Mouse (Mus musculus) midbrain, embryonic 14.5 days (tissue): Measurements from ENCODE around the gene Olfr12. TPM values are rescaled to one million over a fixed set of nuclear protein-coding genes. Genes with fewer than 3 reads are reported as not detected.

Experiments used
- ATAC-seq: fragments of 200-750 bp; cut with Nextera tagmentation; 2 replicates; pipeline ENCODE4 v1.8.0; 2017; ENCODE audit warnings: moderate number of reproducible peaks, moderate library complexity; ENCODE audit not compliant: low FRiP score, low TSS enrichment
- DNase-seq: peaks from one replicate; pipeline ENCODE4 v3.0.0-alpha.2; 2015
- H3K27ac ChIP-seq: fragments of 300-500 bp; sonication (generic); replicated peaks from 2 replicates; pipeline ENCODE4 v1.5.1; 2014; ENCODE audit warnings: mild to moderate bottlenecking, low read depth, low read length, moderate library complexity
- H3K27me3 ChIP-seq: fragments of 300-500 bp; sonication (generic); 2 replicates; pipeline ENCODE4 v1.6.1; 2014; ENCODE audit warnings: low read length, control low read depth, mixed read lengths; ENCODE audit not compliant: control insufficient read depth, insufficient read depth
- H3K36me3 ChIP-seq: fragments of 300-500 bp; sonication (generic); 2 replicates; pipeline ENCODE4 v1.6.1; 2014; ENCODE audit warnings: low read length, control low read depth; ENCODE audit not compliant: control insufficient read depth, insufficient read depth
- H3K4me1 ChIP-seq: fragments of 300-500 bp; sonication (generic); 2 replicates; pipeline ENCODE4 v1.6.1; 2014; ENCODE audit warnings: mild to moderate bottlenecking, antibody characterized with exemption, low read length, control low read depth; ENCODE audit not compliant: control insufficient read depth, insufficient read depth
- H3K4me2 ChIP-seq: fragments of 300-500 bp; sonication (generic); 2 replicates; pipeline ENCODE4 v1.6.1; 2014; ENCODE audit warnings: mild to moderate bottlenecking, low read length, moderate library complexity
- H3K4me3 ChIP-seq: fragments of 300-500 bp; sonication (generic); replicated peaks from 2 replicates; pipeline ENCODE4 v1.5.1; 2014; ENCODE audit warnings: low read depth, low read length
- H3K9ac ChIP-seq: fragments of 300-500 bp; sonication (generic); replicated peaks from 2 replicates; pipeline ENCODE4 v1.6.1; 2014; ENCODE audit warnings: mild to moderate bottlenecking, low read length, moderate library complexity
- H3K9me3 ChIP-seq: fragments of 300-500 bp; sonication (generic); 2 replicates; pipeline ENCODE4 v1.6.1; 2016; ENCODE audit warnings: low read length, control low read depth, mixed read lengths; ENCODE audit not compliant: control insufficient read depth
- WGBS: fragments of 180-500 bp; shearing (Covaris S2); extraction: QIAGEN DNeasy Blood & Tissue Kit; methylation state at CpG from one replicate; pipeline ENCODE4 v1.1.7; 2014; 5-methylcytosine and 5-hydroxymethylcytosine counted together
- polyA plus RNA-seq: library from polyadenylated mRNA; unstranded; fragments of >200 nt; fragmentation: Nextera tagmentation; extraction: Ambion mirVana; gene quantifications from 2 replicates; pipeline ENCODE4 v1.2.1, GENCODE M21; 2014

The Olfr12 gene
- polyA plus RNA-seq, 1 experiment from 2014 or later, result not detected

- H3K4me2 ChIP-seq, result no peak overlapping the region
- no peaks in the 10 kb centered on the region for H3K27me3 ChIP-seq
- no peak overlapping the region for H3K9ac ChIP-seq
- H3K9me3 ChIP-seq, result no peaks in the 10 kb centered on the region
- H3K27ac ChIP-seq, result no peak overlapping the region
- DNase-seq (no peak), ATAC-seq (no peak)
- H3K4me3 ChIP-seq, result no peak overlapping the region
- WGBS, result 72% methylated on average over 2 of the region's 2 CpGs
- no peaks in the 10 kb centered on the region for H3K36me3 ChIP-seq
- H3K4me1 ChIP-seq, result no peaks in the 10 kb centered on the region
Measured at GRCm38 (mm10) chr1:92654676-92655075, 37.1 kb downstream of the Olfr12 start.

- H3K9me3 ChIP-seq, result no peaks in the 10 kb centered on the region
- no peaks in the 10 kb centered on the region for H3K36me3 ChIP-seq
- ATAC-seq, result no peak
- no peak overlapping the region for H3K27ac ChIP-seq
- H3K4me3 ChIP-seq, result no peak overlapping the region
- no peaks in the 10 kb centered on the region for H3K27me3 ChIP-seq
- no peaks in the 10 kb centered on the region for H3K4me1 ChIP-seq
- no peak for DNase-seq
- no peak overlapping the region for H3K4me2 ChIP-seq
- H3K9ac ChIP-seq, result no peak overlapping the region
- 82% methylated on average over 11 of the region's 11 CpGs for WGBS
Measured at GRCm38 (mm10) chr1:92657025-92657820, 39.6 kb downstream of the Olfr12 start.

- H3K9me3 ChIP-seq, result no peaks in the 10 kb centered on the region
- WGBS, result 72% methylated on average over 5 of the region's 5 CpGs
Measured at GRCm38 (mm10) chr1:92659392-92659791, 41.8 kb downstream of the Olfr12 start.

GRCm38 (mm10) chr1:92667106-92667505, 49.5 kb downstream of the Olfr12 start:
- Histone ChIP-seq H3K4me3 (no peak overlapping the region), H3K36me3 (no peaks in the 10 kb centered on the region), H3K9ac (no peak overlapping the region), H3K4me2 (no peak overlapping the region), H3K27ac (no peak overlapping the region), H3K27me3 (no peaks in the 10 kb centered on the region), H3K9me3 (no peaks in the 10 kb centered on the region), H3K4me1 (no peaks in the 10 kb centered on the region)
- DNase-seq, result no peak
- 86% methylated on average over 6 of the region's 6 CpGs for WGBS
- no peak for ATAC-seq

More at GRCm38 (mm10) chr1:92659392-92659791, 41.8 kb downstream of the Olfr12 start:
- H3K36me3 ChIP-seq, result no peaks in the 10 kb centered on the region
- ATAC-seq, result no peak
- no peak overlapping the region for H3K4me3 ChIP-seq
- H3K4me2 ChIP-seq, result no peak overlapping the region
- no peak overlapping the region for H3K27ac ChIP-seq
- H3K27me3 ChIP-seq, result no peaks in the 10 kb centered on the region
- H3K4me1 ChIP-seq, result no peaks in the 10 kb centered on the region
- DNase-seq, result no peak
- H3K9ac ChIP-seq, result no peak overlapping the region

- no peak overlapping the region for H3K4me3 ChIP-seq
- H3K9ac ChIP-seq, result no peak overlapping the region
- no peaks in the 10 kb centered on the region for H3K27me3 ChIP-seq
- H3K27ac ChIP-seq, result no peak overlapping the region
- no peaks in the 10 kb centered on the region for H3K36me3 ChIP-seq
- 92% methylated on average over 3 of the region's 3 CpGs for WGBS
- no peaks in the 10 kb centered on the region for H3K9me3 ChIP-seq
- no peaks in the 10 kb centered on the region for H3K4me1 ChIP-seq
- ATAC-seq (no peak), DNase-seq (no peak)
- no peak overlapping the region for H3K4me2 ChIP-seq
Measured at GRCm38 (mm10) chr1:92669430-92669829, 51.8 kb downstream of the Olfr12 start.

- Histone ChIP-seq H3K36me3 (no peaks in the 10 kb centered on the region), H3K4me3 (no peak overlapping the region), H3K9me3 (no peaks in the 10 kb centered on the region), H3K4me2 (no peak overlapping the region), H3K9ac (no peak overlapping the region), H3K27me3 (no peaks in the 10 kb centered on the region), H3K27ac (no peak overlapping the region), H3K4me1 (no peaks in the 10 kb centered on the region)
- DNase-seq (no peak), ATAC-seq (no peak)
- 90% methylated on average over 4 of the region's 4 CpGs for WGBS
Measured at GRCm38 (mm10) chr1:92671326-92671725, 53.7 kb downstream of the Olfr12 start.

Other genes starting within 250 kb of the Olfr12 start
- gene Ndufa10, start 143.9 kb upstream of the Olfr12 start, polyA plus RNA-seq, result 286 and 304 TPM in 2 replicates
- not detected in 2 replicates for gene Olfr1416, start 132.7 kb upstream of the Olfr12 start, polyA plus RNA-seq
- not detected in 2 replicates for gene Olfr1415, start 121.7 kb upstream of the Olfr12 start, polyA plus RNA-seq
- gene Olfr1414, start 99.1 kb upstream of the Olfr12 start, polyA plus RNA-seq, result not detected in 2 replicates
- not detected in 2 replicates for gene Olfr1413, start 46.5 kb upstream of the Olfr12 start, polyA plus RNA-seq
- not detected in 2 replicates for gene Olfr1412, start 32.0 kb upstream of the Olfr12 start, polyA plus RNA-seq
- not detected in 2 replicates for gene Olfr1411, start 23.4 kb upstream of the Olfr12 start, polyA plus RNA-seq
- gene Olfr1410, start 12.0 kb upstream of the Olfr12 start, polyA plus RNA-seq, result not detected in 2 replicates
- 536 and 755 TPM in 2 replicates for gene Cops9, start 24.2 kb downstream of the Olfr12 start, polyA plus RNA-seq
- 0.21 and 0.46 TPM in 2 replicates for gene Otos, start 31.1 kb downstream of the Olfr12 start, polyA plus RNA-seq
- gene Gpc1, start 213.9 kb downstream of the Olfr12 start, polyA plus RNA-seq, result 64.8 and 65.7 TPM in 2 replicates